Mouse (Mus musculus) myocyte (in vitro differentiated cells): ENCODE measurements around the gene Slc25a40. TPM values are rescaled to one million over a fixed set of nuclear protein-coding genes. Genes with fewer than 3 reads are reported as not detected.

Experiments
- H3K27me3 ChIP-seq: one replicate; pipeline ENCODE4 v1.6.1; 2011; ENCODE audit not compliant: control insufficient read depth, insufficient read depth, insufficient read length
- H3K36me3 ChIP-seq: one replicate; pipeline ENCODE4 v1.6.1; 2011; ENCODE audit not compliant: control insufficient read depth, insufficient read depth
- H3K4me2 ChIP-seq: one replicate; pipeline ENCODE4 v1.6.1; 2011; ENCODE audit warnings: low read depth, control low read depth
- H3K4me3 ChIP-seq: one replicate; pipeline ENCODE4 v1.5.1; 2011; ENCODE audit warnings: mild to moderate bottlenecking, control low read depth, moderate library complexity
- H3K79me2 ChIP-seq: one replicate; pipeline ENCODE4 v1.6.1; 2011; ENCODE audit not compliant: control insufficient read depth, insufficient read depth
- H3ac ChIP-seq: one replicate; pipeline ENCODE4 v1.6.1; 2011; ENCODE audit not compliant: control insufficient read depth, insufficient read length
- CEBPB ChIP-seq: IDR thresholded peaks from 2 replicates; pipeline ENCODE4 v1.6.1; 2011; ENCODE audit warnings: mild to moderate bottlenecking, moderate library complexity; ENCODE audit not compliant: poor library complexity, insufficient read depth, severe bottlenecking
- E2F4 ChIP-seq: IDR thresholded peaks from one replicate; pipeline ENCODE4 v1.6.1; 2011; ENCODE audit warnings: mild to moderate bottlenecking, control low read depth, moderate library complexity; ENCODE audit not compliant: insufficient read depth
- MAX ChIP-seq: IDR thresholded peaks from one replicate; pipeline ENCODE4 v1.6.1; 2011; ENCODE audit warnings: low read depth, mild to moderate bottlenecking, control low read depth
- MYOD1 ChIP-seq, 3 experiments: IDR thresholded peaks; one replicate each; pipeline ENCODE4 v1.6.1; 2011; ENCODE audit warnings: control low read depth in 2 of 3, low read depth in 2 of 3, mild to moderate bottlenecking in 2 of 3, moderate library complexity in 1 of 3; ENCODE audit not compliant: insufficient read length in 2 of 3, control insufficient read depth in 1 of 3
- MYOG ChIP-seq, 3 experiments: IDR thresholded peaks; one replicate each; pipeline ENCODE4 v1.6.1; 2011; ENCODE audit warnings: control low read depth in 2 of 3, low read depth in 2 of 3, mild to moderate bottlenecking in 2 of 3; ENCODE audit not compliant: insufficient read length in 2 of 3, control insufficient read depth in 1 of 3, insufficient read depth in 1 of 3
- POLR2A ChIP-seq: IDR thresholded peaks from one replicate; pipeline ENCODE4 v1.6.1; 2011; ENCODE audit warnings: low read depth, mild to moderate bottlenecking, control low read depth, moderate library complexity; ENCODE audit not compliant: insufficient read length
- POLR2AphosphoS2 ChIP-seq: IDR thresholded peaks from one replicate; pipeline ENCODE4 v1.6.1; 2011; ENCODE audit warnings: low read depth, control low read depth; ENCODE audit not compliant: insufficient read length
- REST ChIP-seq: IDR thresholded peaks from one replicate; pipeline ENCODE4 v1.6.1; 2011; ENCODE audit warnings: mild to moderate bottlenecking, control low read depth, moderate library complexity; ENCODE audit not compliant: insufficient read depth, insufficient read length
- SRF ChIP-seq: IDR thresholded peaks from one replicate; pipeline ENCODE4 v1.6.1; 2011; ENCODE audit warnings: low read depth; ENCODE audit not compliant: control insufficient read depth, insufficient read length
- TCF12 ChIP-seq: IDR thresholded peaks from one replicate; pipeline ENCODE4 v1.6.1; 2011; ENCODE audit warnings: mild to moderate bottlenecking, control low read depth; ENCODE audit not compliant: poor library complexity, insufficient read depth, severe bottlenecking
- TCF3 ChIP-seq: IDR thresholded peaks from one replicate; pipeline ENCODE4 v1.6.1; 2011; ENCODE audit warnings: low read depth, control low read depth; ENCODE audit not compliant: insufficient read length
- USF1 ChIP-seq: IDR thresholded peaks from one replicate; pipeline ENCODE4 v1.6.1; 2011; ENCODE audit warnings: low read depth, mild to moderate bottlenecking, control low read depth, moderate library complexity
- polyA plus RNA-seq: library from polyadenylated mRNA; unstranded; fragments of >200 nt; fragmentation: generic; extraction: Trizol; gene quantifications from one replicate; pipeline ENCODE4 v1.2.1, GENCODE M21; 2012; ENCODE audit warnings: missing spikeins

Slc25a40 gene
- polyA plus RNA-seq, result 4.5 TPM

DNA sequence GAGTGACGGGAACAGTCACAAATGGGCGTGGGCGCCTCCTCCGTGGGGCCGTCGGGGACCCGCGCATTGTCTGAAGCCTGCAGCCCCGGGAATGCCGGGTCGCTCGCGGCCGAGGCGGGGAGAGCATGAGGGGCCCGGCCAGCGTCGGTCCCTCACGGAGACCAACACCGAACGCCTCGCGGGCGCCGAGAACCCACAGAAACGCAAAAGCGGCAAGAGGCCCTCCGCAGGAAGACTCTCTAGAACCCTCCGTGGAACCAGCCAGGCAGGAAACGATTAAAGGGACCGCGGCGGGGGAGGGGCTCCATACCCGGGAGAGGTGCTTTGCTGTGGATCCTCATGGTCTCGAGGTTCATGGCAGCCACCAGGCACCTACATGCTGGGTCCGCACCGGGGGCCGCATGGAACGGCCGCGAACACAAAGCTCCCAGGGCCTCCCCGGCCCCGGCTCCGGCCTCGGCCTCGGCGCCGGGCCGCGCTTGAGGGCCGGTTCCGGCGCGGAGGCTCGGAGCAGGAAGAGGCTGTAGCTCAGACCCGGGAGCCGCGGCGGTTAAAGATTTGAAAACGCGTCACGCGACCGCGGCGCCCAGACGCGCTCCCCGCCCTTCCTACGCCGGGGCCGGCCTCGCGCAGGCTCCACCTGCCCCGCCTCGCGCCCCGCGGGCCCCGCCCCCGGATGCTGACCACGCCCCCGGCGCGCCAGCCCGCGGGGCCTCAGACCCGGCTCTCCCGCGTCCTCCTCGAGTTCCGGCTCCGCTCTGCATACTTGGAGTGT is at the start of gene Slc25a40, which contains the start of gene Dbf4:
Gene Slc25a40 (plus strand): TSS at position 694 of the 775 bp plus-strand sequence.
Gene Dbf4 (minus strand): TSS at position 560 of the 775 bp plus-strand sequence.
- TF ChIP-seq E2F4 (peak; percentile 87), POLR2AphosphoS2 (no peak), MYOD1 (IDR thresholded peaks at IDR 0.05; ENCODE audit: control insufficient read depth in 1 of 3, insufficient read length in 2 of 3, low read depth in 2 of 3) (peak in 1 of 3 experiments; percentile 43), POLR2A (peak; percentile 91), TCF3 (no peak)

DNA sequence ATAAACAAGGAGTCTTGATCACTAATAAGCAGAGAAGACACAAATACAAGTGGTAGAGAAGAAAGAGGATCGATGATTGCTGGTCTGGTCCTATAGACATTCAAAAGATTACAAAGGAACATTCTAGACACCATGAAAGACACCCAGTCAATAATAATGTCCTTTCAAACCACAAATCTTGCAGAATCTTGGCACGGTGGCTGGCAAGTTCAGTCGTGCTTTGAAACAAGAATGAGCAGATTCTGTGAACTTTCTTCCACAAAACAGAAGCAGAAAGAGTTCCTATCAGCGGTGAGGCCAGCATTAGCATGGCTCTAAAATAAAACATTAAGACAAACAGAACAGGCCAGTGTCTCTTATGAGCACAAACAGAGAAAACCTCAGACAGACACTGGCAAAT is 49.2 kb upstream of the Slc25a40 start:
- Histone ChIP-seq H3K36me3 (no peaks in the 10 kb centered on the region), H3K4me2 (no peak overlapping the region), H3K27me3 (no peaks in the 10 kb centered on the region), H3K4me3 (no peak overlapping the region), H3K79me2 (no peaks in the 10 kb centered on the region), H3ac (no peak overlapping the region)
- no peak for TF ChIP-seq REST
- no peak for TF ChIP-seq MAX
- TF ChIP-seq USF1, result no peak
- no peak for TF ChIP-seq TCF3
- TF ChIP-seq CEBPB, result no peak
- TF ChIP-seq MYOG (IDR thresholded peaks at IDR 0.05; ENCODE audit: control insufficient read depth in 1 of 3, insufficient read depth in 1 of 3, insufficient read length in 2 of 3, low read depth in 2 of 3), result no peak
- TF ChIP-seq POLR2AphosphoS2, result no peak
- TF ChIP-seq MYOD1 (IDR thresholded peaks at IDR 0.05; ENCODE audit: control insufficient read depth in 1 of 3, insufficient read length in 2 of 3, low read depth in 2 of 3), result no peak
- TF ChIP-seq TCF12, result no peak
- TF ChIP-seq POLR2A, result no peak
- no peak for TF ChIP-seq E2F4
- TF ChIP-seq SRF, result no peak

More for the DNA sequence above, at the start of gene Slc25a40, which contains the start of gene Dbf4:
- peaks cover 53% of the 10 kb centered on the region for H3K79me2 ChIP-seq
- peak within 1 kb of the TSS; percentile 75 for H3ac ChIP-seq
- peaks cover 4% of the 10 kb centered on the region for H3K36me3 ChIP-seq
- H3K27me3 ChIP-seq, result no peaks in the 10 kb centered on the region
- peak within 1 kb of the TSS; percentile 84 for H3K4me2 ChIP-seq
- H3K4me3 ChIP-seq, result peak within 1 kb of the TSS; percentile 65

DNA sequence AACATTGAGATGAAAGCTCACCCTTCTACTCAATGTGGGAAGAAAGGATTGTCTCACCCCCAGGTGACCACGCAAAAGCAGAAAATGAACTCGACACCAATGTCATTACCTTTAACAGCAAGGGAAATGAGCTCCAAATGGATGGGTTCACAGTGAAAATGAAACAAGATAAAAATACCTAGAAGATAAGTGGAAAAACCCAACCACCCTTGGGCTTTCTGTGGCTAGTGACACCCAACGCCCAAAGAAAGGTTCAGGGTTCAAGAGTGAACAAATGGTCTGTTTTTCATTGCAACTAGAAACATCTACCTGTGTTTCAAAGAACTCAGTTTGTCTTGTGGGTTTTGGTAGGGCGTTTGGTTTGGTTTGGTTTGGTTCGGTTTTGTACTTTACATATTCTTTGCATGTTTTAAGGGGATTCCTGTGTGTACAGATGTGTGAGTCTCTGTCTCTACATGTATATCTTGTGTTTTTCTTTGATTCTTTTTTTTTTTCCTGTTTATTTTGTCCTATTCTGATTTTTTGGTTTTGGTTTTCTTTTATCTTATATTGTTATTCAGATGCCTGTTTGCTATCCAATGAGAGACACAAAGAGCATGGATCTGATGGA is 48.2 kb upstream of the Slc25a40 start:
- H3K36me3 ChIP-seq, result no peaks in the 10 kb centered on the region
- H3K4me3 ChIP-seq, result no peak overlapping the region
- no peaks in the 10 kb centered on the region for H3K79me2 ChIP-seq
- no peaks in the 10 kb centered on the region for H3K27me3 ChIP-seq
- no peak overlapping the region for H3K4me2 ChIP-seq
- no peak for TF ChIP-seq TCF12
- no peak for TF ChIP-seq MYOG (IDR thresholded peaks at IDR 0.05; ENCODE audit: control insufficient read depth in 1 of 3, insufficient read depth in 1 of 3, insufficient read length in 2 of 3, low read depth in 2 of 3)
- TF ChIP-seq REST, result no peak
- TF ChIP-seq MYOD1 (IDR thresholded peaks at IDR 0.05; ENCODE audit: control insufficient read depth in 1 of 3, insufficient read length in 2 of 3, low read depth in 2 of 3), result no peak
- no peak for TF ChIP-seq MAX
- no peak for TF ChIP-seq POLR2AphosphoS2
- TF ChIP-seq POLR2A, result no peak
- no peak for TF ChIP-seq TCF3
- TF ChIP-seq SRF, result no peak
- TF ChIP-seq E2F4, result no peak
- no peak for TF ChIP-seq CEBPB
- TF ChIP-seq USF1, result no peak
- no peak overlapping the region for H3ac ChIP-seq

DNA sequence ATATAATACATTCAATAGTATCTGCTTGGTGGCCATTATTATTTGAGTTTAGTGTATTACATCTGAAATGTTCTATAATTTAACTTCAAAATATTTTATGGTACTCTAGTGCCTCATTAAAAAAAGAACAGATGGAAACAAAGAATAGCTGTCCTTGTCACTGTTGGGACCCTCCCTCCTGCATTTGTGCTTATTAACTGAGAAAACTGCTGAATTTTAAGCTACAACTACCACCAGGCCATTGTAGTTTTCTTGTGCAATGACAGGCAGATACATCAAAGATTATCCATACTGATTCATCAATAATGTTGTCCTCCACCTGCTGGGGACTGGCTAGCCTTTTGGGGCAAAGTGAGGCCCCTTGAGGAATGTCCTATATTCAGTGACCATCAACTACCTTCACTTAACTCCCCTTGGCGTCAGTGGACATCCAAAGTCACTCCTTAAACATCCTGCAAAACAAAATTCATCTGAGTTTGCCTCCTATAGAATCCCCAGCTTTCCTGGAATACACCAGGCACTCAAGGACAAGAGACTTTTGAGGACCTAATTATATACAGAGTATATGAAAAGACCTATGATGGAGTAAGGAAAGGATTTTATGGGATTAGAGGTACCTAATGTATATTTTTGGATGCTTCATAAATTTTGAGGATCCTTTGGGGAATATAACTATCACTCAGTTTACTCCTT is 28.6 kb upstream of the Slc25a40 start:
- Histone ChIP-seq H3K27me3 (no peaks in the 10 kb centered on the region), H3K79me2 (no peaks in the 10 kb centered on the region), H3K4me2 (no peak overlapping the region), H3ac (no peak overlapping the region), H3K4me3 (no peak overlapping the region), H3K36me3 (peaks cover 25% of the 10 kb centered on the region)
- TF ChIP-seq CEBPB (no peak), TCF12 (no peak), POLR2AphosphoS2 (no peak), SRF (no peak), MYOD1 (IDR thresholded peaks at IDR 0.05; ENCODE audit: control insufficient read depth in 1 of 3, insufficient read length in 2 of 3, low read depth in 2 of 3) (no peak), USF1 (no peak), POLR2A (no peak), E2F4 (no peak), MAX (no peak), MYOG (IDR thresholded peaks at IDR 0.05; ENCODE audit: control insufficient read depth in 1 of 3, insufficient read depth in 1 of 3, insufficient read length in 2 of 3, low read depth in 2 of 3) (no peak), REST (no peak), TCF3 (no peak)
